Mouse (Mus musculus) olfactory bulb, adult 2 months (tissue): ENCODE data around the gene Slc39a11. TPM values are rescaled to one million over a fixed set of nuclear protein-coding genes. Genes with fewer than 3 reads are reported as not detected.
A peak's percentile ranks its signal among the peaks of the same experiment; 100 is the strongest.

Experiments used
- H3K27ac ChIP-seq: fragments of 200-500 bp; 2 replicates; pipeline ENCODE4 v1.5.1; 2012; ENCODE audit warnings: low read depth, low read length; ENCODE audit not compliant: insufficient read depth
- H3K4me1 ChIP-seq: fragments of 200-500 bp; 2 replicates; pipeline ENCODE4 v1.6.1; 2012; ENCODE audit warnings: low read length; ENCODE audit not compliant: control insufficient read depth, insufficient read depth
- H3K4me3 ChIP-seq: fragments of 200-500 bp; 2 replicates; pipeline ENCODE4 v1.5.1; 2012; ENCODE audit warnings: mild to moderate bottlenecking, low read depth, low read length, moderate library complexity; ENCODE audit not compliant: insufficient read depth
- CTCF ChIP-seq: fragments of 200-500 bp; IDR thresholded peaks from 2 replicates; pipeline ENCODE4 v1.5.1; 2012; ENCODE audit warnings: low read depth, mild to moderate bottlenecking, low read length, moderate library complexity; ENCODE audit not compliant: insufficient read depth
- POLR2A ChIP-seq: fragments of 200-500 bp; IDR thresholded peaks from 2 replicates; pipeline ENCODE4 v1.6.1; 2012; ENCODE audit warnings: mild to moderate bottlenecking, low read depth, low read length, moderate library complexity; ENCODE audit not compliant: insufficient read depth
- WGBS: fragments of 180-500 bp; shearing (Covaris S2); methylation state at CpG from one replicate; pipeline ENCODE4 v1.1.7; 2018; 5-methylcytosine and 5-hydroxymethylcytosine counted together
- polyA plus RNA-seq: library from polyadenylated mRNA; stranded (reverse); fragments of >200 nt; gene quantifications from 2 replicates; pipeline ENCODE4 v1.2.4, GENCODE M21; 2012; ENCODE audit warnings: low replicate concordance; ENCODE audit not compliant: missing spikeins, insufficient read depth, insufficient read length

Slc39a11 gene
- polyA plus RNA-seq, 1 experiment, result not detected

DNA sequence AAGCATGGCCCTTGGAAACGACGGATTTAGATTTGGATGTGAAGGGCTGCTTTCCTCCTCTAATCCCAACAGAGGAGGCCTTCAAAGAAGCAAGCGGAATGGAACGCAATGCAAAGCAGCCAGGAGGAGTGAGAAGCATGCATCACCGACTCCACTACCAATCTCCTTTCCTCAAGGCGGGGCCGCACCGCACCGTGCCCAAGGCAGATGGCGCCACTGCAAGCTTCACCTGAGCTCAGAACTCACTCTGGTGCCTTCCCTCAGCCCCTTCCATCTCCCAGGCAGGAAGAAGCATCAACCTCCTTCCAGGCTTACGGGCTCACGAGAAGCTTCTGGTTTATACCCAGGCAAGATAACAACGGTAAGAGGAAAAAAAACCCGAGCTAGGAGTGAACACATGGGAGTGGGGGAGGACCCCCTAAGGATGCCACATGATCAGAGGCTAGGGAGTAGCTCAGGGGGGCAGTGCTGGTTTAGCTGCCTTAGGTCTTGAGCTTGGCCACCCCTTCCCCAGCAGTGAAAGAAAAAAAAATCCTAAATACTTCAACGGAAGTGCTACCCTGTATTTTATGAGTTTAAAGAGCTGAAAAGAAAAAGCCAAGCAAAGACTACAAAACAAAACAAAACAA, 191.2 kb downstream of the Slc39a11 start:
- Histone ChIP-seq H3K27ac (no peak overlapping the region), H3K4me1 (no peaks in the 10 kb centered on the region), H3K4me3 (no peak overlapping the region)
- 75% methylated on average over 15 of the region's 15 CpGs for WGBS
- TF ChIP-seq CTCF (no peak), POLR2A (no peak)

DNA sequence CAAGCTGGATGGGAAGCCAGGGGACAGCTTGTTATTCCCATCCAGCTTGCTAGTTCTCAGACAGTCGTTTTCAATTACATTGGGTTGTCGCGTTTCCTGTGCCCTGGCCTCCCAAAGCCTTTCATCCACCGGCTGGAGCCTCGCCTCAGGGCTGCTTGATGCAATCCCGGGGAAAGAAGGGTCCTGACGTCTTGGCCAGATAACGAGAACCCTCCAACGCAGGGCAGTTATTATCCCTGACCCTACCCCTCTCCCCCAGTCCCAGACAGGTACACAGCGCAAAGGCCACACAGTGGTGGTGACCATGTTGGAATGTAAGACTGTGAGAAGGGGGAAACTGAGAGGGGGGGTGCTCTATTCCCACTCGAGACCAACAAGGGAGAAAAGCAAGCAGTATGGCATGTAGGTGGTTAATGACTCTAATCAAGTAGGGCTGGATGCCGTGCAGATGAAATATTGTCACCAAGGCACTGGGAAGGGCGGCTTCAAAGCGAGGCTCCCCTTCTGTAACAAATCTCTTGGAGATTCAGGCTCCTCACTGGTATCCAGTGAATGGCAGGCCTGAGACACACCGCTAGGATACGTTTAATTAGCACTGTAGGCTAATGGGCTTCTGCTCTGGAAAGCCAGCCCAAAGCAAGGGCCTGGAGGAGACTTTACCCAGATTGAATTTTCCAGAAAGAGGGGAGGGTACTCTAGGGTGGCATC, 196.9 kb downstream of the Slc39a11 start:
- no peak overlapping the region for H3K4me3 ChIP-seq
- TF ChIP-seq CTCF, result no peak
- no peak for TF ChIP-seq POLR2A
- WGBS, result 72% methylated on average over 16 of the region's 16 CpGs
- H3K27ac ChIP-seq, result no peak overlapping the region
- peaks cover 6% of the 10 kb centered on the region for H3K4me1 ChIP-seq

DNA sequence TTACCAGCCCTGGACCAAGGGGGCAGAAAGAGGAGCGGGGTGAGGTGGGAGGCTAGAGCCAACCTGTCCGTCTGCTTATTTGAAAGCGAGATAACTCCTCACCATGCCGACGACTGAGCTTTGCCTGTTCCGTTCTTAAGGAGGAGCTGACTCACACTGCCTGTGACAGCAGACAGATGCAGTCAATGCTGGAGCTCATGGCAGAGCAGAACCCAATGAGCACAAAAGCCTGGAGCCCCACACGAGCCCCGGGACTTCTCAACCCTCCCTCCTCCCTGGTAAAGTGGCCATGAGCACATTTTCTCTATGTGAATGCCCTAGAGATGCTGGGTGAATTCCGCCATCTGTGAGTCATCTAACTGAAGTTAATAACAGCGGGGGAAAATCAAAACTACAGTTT, 198.6 kb downstream of the Slc39a11 start:
- Histone ChIP-seq H3K4me3 (no peak overlapping the region), H3K27ac (no peak overlapping the region), H3K4me1 (peaks cover 6% of the 10 kb centered on the region)
- WGBS, result 52% methylated on average over 10 of the region's 10 CpGs
- TF ChIP-seq POLR2A, result no peak
- no peak for TF ChIP-seq CTCF

DNA sequence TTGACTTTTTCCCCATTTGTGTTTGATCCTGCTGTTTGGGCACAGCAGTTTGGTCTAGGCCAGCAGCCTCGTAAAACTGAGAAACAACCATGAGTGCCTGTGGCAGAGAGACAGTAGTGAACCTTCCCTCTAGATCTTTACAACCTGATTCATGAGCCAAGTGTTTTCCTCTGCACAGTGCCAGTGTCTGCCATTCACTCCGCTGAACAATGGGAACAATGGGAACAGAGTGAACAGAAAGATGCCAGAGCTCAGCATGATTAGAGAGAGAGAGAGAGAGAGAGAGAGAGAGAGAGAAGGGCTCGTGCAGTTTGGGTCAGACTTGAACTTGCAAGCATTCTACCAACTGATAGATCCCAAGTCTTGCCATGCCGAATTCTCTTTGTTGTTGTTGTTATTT, 199.2 kb downstream of the Slc39a11 start:
- 78% methylated on average over 4 of the region's 4 CpGs for whole genome bisulfite sequencing
- H3K27ac ChIP-seq, result no peak overlapping the region
- TF ChIP-seq POLR2A (no peak), CTCF (no peak)

DNA sequence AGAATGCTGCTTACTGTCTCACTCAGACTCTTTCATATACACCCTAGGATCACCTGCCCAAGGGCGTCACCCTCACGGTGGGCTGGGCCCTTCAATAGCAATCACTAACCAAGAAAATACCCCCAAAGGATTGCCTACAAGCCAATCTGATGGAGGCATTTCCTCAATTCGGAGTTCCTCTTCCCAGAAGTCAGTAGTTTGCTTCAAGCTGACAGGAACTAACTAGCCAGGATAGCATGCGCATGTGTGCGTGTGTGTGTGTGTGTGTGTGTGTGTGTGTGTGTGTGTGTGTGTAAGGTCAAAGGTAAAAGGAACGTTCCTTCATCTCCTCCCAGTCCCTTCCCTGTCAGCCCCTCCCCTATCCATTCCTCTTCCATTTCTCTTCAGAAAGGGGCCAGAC, 199.9 kb downstream of the Slc39a11 start:
- 91% methylated on average over 6 of the region's 6 CpGs for WGBS
- TF ChIP-seq POLR2A (no peak), CTCF (no peak)
- Histone ChIP-seq H3K4me1 (peaks cover 6% of the 10 kb centered on the region), H3K4me3 (no peak overlapping the region), H3K27ac (no peak overlapping the region)

More for the DNA sequence above, 199.2 kb downstream of the Slc39a11 start:
- Histone ChIP-seq H3K4me3 (no peak overlapping the region), H3K4me1 (peaks cover 6% of the 10 kb centered on the region)

DNA sequence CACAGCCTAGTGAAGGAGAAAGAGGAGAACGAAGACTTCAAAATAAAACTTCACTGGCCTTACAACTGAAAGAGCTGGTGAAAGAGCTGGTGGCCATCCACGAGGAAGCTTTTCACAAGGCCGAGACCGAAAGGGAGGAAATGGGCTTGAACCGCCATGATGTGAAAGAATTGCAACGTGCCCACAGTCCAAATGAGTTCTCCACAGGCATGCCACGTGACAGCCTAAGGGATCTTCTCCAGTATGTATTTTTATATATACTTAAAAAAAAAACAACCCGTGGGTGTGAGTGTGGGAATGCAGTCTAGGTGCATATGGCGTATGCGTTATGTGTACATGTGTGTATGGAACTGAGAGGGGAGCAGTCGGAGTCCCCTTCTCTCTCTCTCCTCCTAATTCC, 207.8 kb downstream of the Slc39a11 start:
- H3K27ac ChIP-seq, result no peak overlapping the region
- TF ChIP-seq CTCF (no peak), POLR2A (no peak)
- 96% methylated on average over 11 of the region's 11 CpGs for WGBS
- no peak overlapping the region for H3K4me3 ChIP-seq
- peaks cover 15% of the 10 kb centered on the region; the same call in 1 of the 2 replicates for H3K4me1 ChIP-seq

DNA sequence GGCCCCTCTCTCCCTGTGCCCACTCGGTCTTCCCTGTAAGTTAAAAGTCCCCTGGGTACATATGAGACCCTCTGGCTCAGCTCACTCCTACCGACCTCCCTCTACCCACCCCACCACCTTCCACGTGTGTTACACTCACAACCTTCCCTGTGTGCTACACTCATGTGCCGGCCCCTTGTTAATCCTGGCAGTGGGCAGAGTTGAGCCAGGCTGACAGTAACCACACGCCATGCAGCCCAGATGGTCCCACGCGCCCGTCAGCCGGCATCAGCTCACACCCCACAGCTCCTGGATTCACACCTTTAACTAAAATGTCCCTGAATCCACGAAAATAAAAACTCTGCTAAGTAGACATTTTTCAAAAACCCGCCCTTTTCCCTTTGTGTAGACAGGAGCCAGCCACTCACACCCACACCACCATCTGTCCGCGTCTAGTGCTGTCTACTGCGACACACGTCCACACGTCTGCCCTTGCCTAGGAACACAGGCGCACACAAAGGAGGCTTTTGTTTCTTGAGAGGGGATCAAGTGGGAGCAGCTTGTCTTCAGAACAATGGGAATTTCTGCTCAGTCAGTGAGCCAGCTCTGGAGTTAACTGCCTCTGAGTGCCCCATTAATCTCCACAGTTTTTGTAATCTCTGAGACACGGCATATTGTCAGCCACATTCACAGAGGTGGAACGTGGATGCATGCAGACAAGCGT, 210.4 kb downstream of the Slc39a11 start:
- 54% methylated on average over 20 of the region's 20 CpGs for WGBS
- Histone ChIP-seq H3K27ac (no peak overlapping the region), H3K4me1 (peaks cover 11% of the 10 kb centered on the region; the same call in 1 of the 2 replicates), H3K4me3 (no peak overlapping the region)
- TF ChIP-seq POLR2A, result no peak
- no peak for TF ChIP-seq CTCF

DNA sequence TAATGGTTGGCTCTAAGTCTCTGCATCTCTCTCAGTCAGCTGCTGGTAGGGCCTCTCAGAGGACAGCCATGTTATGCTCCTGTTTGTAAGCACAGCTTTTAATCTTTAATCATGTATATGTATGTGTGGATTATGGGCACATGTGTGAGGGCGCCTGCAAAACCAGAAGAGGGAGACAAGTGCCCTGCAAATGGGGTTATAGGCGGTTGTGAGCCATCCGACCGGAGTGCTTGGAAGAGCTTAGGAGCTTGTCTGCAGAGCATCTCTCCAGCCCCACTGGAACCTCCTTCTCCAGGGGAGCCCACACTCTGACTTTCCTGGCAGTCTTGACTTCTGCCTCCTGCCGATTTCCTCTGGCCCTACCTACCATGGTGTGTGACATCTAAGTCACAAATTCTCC, 211.0 kb downstream of the Slc39a11 start:
- H3K4me1 ChIP-seq, result peaks cover 8% of the 10 kb centered on the region; the same call in 1 of the 2 replicates
- no peak overlapping the region for H3K4me3 ChIP-seq
- no peak overlapping the region for H3K27ac ChIP-seq
- TF ChIP-seq POLR2A (no peak), CTCF (0 out of 2 replicates have a peak, but pooled peaks have one; percentile 5)
- WGBS, result 87% methylated on average over 5 of the region's 5 CpGs

DNA sequence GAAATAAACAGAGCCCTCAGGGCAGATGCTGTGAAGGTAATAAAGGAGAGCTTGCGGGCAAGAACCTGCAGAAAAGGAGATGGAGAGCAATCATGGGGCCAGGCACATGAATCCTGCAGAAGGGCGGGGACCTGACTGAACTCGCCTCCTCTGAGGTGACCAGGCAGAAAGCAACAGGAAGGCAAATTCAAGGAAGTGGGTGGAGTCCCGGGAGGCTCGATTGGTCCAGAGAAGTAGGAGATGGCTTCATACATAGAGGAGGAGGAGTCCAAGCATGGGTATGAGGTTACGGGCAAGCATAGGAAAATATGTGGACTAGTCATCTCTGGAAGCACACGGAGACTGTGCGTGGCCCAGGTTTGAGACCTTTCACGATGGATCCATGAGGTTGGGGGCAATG, 212.5 kb downstream of the Slc39a11 start:
- Histone ChIP-seq H3K4me3 (no peak overlapping the region), H3K27ac (no peak overlapping the region), H3K4me1 (peaks cover 8% of the 10 kb centered on the region; the same call in 1 of the 2 replicates)
- WGBS, result 90% methylated on average over 9 of the region's 9 CpGs
- TF ChIP-seq CTCF, result no peak
- no peak for TF ChIP-seq POLR2A
